Mouse (Mus musculus) small intestine, adult 2 months (tissue): ENCODE data around the gene Mrm2.

Experiments
- CTCF ChIP-seq: fragments of 200-500 bp; IDR thresholded peaks from 2 replicates; pipeline ENCODE4 v1.5.1; 2012; ENCODE audit warnings: low read depth, mild to moderate bottlenecking, control low read depth, inconsistent platforms, low read length, moderate library complexity, mixed read lengths; ENCODE audit not compliant: insufficient replicate concordance, insufficient read length; ENCODE audit errors: extremely low read depth
- POLR2A ChIP-seq: fragments of 200-500 bp; IDR thresholded peaks from 2 replicates; pipeline ENCODE4 v1.6.1; 2012; ENCODE audit warnings: low read depth, mild to moderate bottlenecking, control low read depth, inconsistent platforms, low read length, moderate library complexity

DNA sequence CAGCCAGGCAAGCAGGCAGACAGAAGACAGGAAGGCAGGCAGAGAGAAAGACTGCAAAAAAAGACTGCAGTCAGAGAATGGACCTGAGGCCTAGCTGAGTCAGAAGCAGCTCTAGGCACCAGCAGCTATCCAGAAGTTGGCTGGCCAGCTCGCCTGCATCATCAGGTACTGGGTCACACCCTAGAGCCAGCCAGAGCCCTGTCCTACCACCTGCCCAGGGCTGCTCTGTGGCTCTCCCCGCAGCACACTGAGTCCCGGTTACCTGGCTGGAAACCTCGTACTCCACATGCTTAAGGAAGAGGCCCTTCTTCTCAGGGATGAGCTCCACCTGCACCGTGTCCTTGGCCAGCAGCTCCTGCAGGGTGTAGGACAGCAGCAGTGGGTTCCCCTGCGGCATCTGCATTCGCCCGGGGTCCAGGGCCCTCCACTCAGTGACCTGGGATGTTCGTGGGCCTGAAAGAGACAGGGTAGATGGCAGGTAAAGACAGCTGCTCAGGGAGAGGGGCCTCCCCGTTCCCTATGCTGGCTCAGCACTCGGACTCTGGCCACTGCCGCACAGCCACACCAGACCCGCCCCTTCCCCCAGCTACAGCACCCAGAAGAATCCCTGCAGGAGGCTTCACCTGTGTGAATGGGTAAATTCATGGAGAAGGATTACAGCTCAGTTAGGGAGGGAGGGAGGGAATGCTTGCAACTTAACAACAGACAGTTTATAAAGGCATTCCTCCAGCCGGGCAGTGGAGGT is 28.4 kb upstream of the Mrm2 start:
- no peak for TF ChIP-seq POLR2A
- TF ChIP-seq CTCF, result no peak
